Mouse (Mus musculus) neural tube, embryonic 13.5 days (tissue): ENCODE data around the gene Gmcl1. TPM values are rescaled to one million over a fixed set of nuclear protein-coding genes. Genes with fewer than 3 reads are reported as not detected.
A peak's percentile ranks its signal among the peaks of the same experiment; 100 is the strongest.

ENCODE experiments used
- ATAC-seq: fragments of 200-750 bp; cut with Nextera tagmentation; 2 replicates; pipeline ENCODE4 v1.8.0; 2017; ENCODE audit warnings: low read depth, mild to moderate bottlenecking, moderate TSS enrichment, moderate library complexity
- H3K27ac ChIP-seq: fragments of 300-500 bp; sonication (generic); replicated peaks from 2 replicates; pipeline ENCODE4 v1.5.1; 2015; ENCODE audit warnings: moderate library complexity, mild to moderate bottlenecking, inconsistent platforms
- H3K27me3 ChIP-seq: fragments of 300-500 bp; sonication (generic); 2 replicates; pipeline ENCODE4 v1.6.1; 2015; ENCODE audit warnings: mild to moderate bottlenecking, inconsistent platforms
- H3K36me3 ChIP-seq: fragments of 300-500 bp; sonication (generic); 2 replicates; pipeline ENCODE4 v1.6.1; 2015; ENCODE audit warnings: mild to moderate bottlenecking, inconsistent platforms
- H3K4me1 ChIP-seq: fragments of 300-500 bp; sonication (generic); replicated peaks from 2 replicates; pipeline ENCODE4 v1.6.1; 2015; ENCODE audit warnings: inconsistent platforms
- H3K4me2 ChIP-seq: fragments of 300-500 bp; sonication (generic); 2 replicates; pipeline ENCODE4 v1.6.1; 2015; ENCODE audit warnings: inconsistent platforms, mild to moderate bottlenecking, moderate library complexity
- H3K4me3 ChIP-seq: fragments of 300-500 bp; sonication (generic); 2 replicates; pipeline ENCODE4 v1.5.1; 2015; ENCODE audit warnings: mild to moderate bottlenecking, inconsistent platforms
- H3K9ac ChIP-seq: fragments of 300-500 bp; sonication (generic); 2 replicates; pipeline ENCODE4 v1.6.1; 2015; ENCODE audit warnings: moderate library complexity, mild to moderate bottlenecking, inconsistent platforms
- H3K9me3 ChIP-seq: fragments of 300-500 bp; sonication (generic); 2 replicates; pipeline ENCODE4 v1.6.1; 2016; ENCODE audit warnings: inconsistent platforms
- WGBS: fragments of 180-500 bp; shearing (Covaris S2); methylation state at CpG from one replicate; pipeline ENCODE4 v1.1.7; 2015; 5-methylcytosine and 5-hydroxymethylcytosine counted together
- polyA plus RNA-seq: library from polyadenylated mRNA; unstranded; fragments of >200 nt; fragmentation: Nextera tagmentation; extraction: Ambion mirVana; gene quantifications from 2 replicates; pipeline ENCODE4 v1.2.1, GENCODE M21; 2015

Gene Gmcl1
- polyA plus RNA-seq, 1 experiment from 2014 or later = 48.9 TPM

DNA sequence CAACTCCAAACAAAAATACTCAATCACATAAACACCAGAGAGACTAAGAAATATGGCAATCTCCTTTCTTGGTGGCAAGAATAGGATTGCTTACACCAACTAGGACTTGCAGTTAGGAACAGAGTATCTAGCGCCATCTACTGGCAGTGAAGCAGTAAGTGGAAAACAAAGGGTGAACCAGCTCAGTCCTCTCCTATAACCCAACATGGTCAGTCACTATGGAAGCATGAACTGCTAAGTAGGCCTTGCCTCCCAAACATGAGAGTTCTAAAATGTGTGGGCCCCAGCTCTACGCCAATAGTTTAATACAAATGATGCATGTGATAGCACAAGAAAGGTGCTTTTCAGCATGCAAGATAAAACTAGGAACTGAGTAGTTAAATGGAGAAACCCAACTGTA lies 62.3 kb downstream of the Gmcl1 start:
- WGBS = 19% methylated on average over 2 of the region's 2 CpGs
- H3K27me3 ChIP-seq = no peaks in the 10 kb centered on the region
- H3K4me1 ChIP-seq = peaks cover 30% of the 10 kb centered on the region
- H3K36me3 ChIP-seq = peaks cover 55% of the 10 kb centered on the region
- no peak for ATAC-seq
- no peak overlapping the region for H3K4me2 ChIP-seq
- H3K9ac ChIP-seq = 0 out of 2 replicates have a peak overlapping the region, but pooled peaks have one; percentile 10
- no peaks in the 10 kb centered on the region for H3K9me3 ChIP-seq
- no peak overlapping the region for H3K4me3 ChIP-seq
- H3K27ac ChIP-seq = 0 out of 2 replicates have a peak overlapping the region, but pooled peaks have one; percentile 1

DNA sequence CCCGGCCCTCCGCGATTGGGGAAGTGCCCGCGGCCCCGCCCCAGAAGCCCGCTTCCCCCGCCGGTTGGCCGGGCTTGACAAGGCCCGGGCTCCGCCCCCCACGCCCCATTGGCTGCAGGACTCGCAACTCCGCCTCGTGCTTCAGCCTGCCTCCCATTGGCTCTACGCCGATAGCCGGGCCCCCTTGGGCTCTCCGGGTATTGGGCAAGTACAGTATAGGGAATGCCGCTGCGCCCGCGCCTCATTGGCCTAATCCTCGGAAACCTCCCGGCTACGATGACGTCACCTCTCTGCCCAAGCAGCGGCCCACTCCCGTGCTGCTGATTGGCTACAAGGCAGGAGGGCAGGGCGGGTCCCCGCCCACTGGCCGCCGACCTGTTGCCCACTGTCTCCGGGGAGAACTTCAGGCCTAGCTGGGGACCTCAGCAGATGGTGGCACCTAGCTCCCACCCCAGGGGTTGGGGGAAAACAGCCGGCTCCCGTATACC lies 63.9 kb downstream of the Gmcl1 start:
- peak overlapping the region; percentile 76 for H3K4me2 ChIP-seq
- peak overlapping the region; percentile 70 for H3K27ac ChIP-seq
- peak overlapping the region; percentile 91 for H3K4me3 ChIP-seq
- H3K4me1 ChIP-seq = peaks cover 35% of the 10 kb centered on the region
- peaks cover 50% of the 10 kb centered on the region for H3K36me3 ChIP-seq
- ATAC-seq = peak; percentile 100
- H3K9ac ChIP-seq = peak overlapping the region; percentile 67
- H3K9me3 ChIP-seq = no peaks in the 10 kb centered on the region
- WGBS = under 1% methylated on average over 37 of the region's 37 CpGs
- no peaks in the 10 kb centered on the region for H3K27me3 ChIP-seq

DNA sequence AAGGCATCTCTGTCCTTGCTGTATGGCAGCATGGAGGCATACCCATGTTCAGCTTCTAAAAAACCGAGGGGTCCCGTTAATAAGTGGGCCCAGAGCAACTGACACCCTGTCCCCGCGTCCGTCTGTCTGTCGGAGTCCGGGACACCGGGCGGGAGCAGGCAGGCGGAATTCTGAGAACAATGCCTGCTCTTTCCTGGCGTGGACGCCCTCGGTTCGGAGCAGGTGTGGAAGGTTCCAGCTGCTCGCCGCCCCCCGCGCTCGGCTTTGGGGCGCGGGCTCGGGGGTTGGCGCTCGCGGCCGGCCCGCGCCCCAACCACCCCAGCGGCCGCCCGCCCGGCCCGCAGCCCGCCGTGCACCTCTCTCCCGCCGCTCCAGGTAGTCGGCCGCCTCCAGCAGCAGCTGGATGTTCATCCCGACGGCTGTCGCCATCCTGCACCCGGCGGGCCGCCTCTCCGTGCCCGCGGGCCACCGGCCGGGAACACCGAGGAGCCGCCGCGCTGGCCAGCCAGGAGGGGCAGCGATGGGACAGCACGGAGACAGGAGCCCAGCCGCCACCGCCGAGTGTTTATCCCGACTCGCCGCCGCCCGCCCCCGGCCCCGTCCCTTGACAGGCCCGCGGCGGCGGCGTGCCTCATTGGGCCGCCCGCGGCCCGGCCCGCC lies 64.5 kb downstream of the Gmcl1 start, which contains the start of gene Mxd1:
Gene Mxd1, minus strand, starts transcription at position 582 of the 660 bp plus-strand sequence.
- H3K9ac ChIP-seq = peak within 1 kb of the TSS; percentile 91
- peak within 1 kb of the TSS; percentile 80 for H3K27ac ChIP-seq
- H3K4me1 ChIP-seq = peaks cover 35% of the 10 kb centered on the region
- H3K4me2 ChIP-seq = peak within 1 kb of the TSS; percentile 93
- peak within 1 kb of the TSS; percentile 91 for H3K4me3 ChIP-seq
- ATAC-seq = peak; percentile 6; the same call in 1 of the 2 replicates
- under 1% methylated on average over 76 of the region's 76 CpGs for WGBS
- H3K9me3 ChIP-seq = no peaks in the 10 kb centered on the region
- no peaks in the 10 kb centered on the region for H3K27me3 ChIP-seq
- H3K36me3 ChIP-seq = peaks cover 50% of the 10 kb centered on the region

DNA sequence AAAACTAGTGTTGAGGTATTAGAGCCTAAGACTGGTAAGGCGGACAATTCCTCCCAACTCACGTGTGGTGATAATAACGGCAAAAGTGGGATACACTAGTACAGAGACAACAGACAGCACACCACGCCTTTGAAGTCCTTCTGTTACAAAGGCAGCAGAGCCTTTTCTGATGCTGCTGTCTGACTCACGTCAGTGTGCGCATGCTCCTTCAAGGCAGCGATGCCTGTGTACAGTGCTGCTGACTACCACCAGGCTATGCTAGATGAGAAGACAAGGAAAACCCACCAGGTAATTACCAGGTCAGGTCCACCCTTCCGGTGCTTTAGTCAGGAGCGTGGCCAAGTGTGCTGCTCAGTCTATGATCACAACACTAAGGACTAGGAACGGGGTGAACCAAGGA lies 66.1 kb downstream of the Gmcl1 start:
- H3K4me1 ChIP-seq = peaks cover 35% of the 10 kb centered on the region
- H3K4me2 ChIP-seq = peak overlapping the region; percentile 93
- 91% methylated on average over 10 of the region's 10 CpGs for WGBS
- H3K9ac ChIP-seq = 0 out of 2 replicates have a peak overlapping the region, but pooled peaks have one; percentile 31
- no peaks in the 10 kb centered on the region for H3K27me3 ChIP-seq
- no peak overlapping the region for H3K27ac ChIP-seq
- no peaks in the 10 kb centered on the region for H3K9me3 ChIP-seq
- no peak for ATAC-seq
- H3K36me3 ChIP-seq = peaks cover 49% of the 10 kb centered on the region
- H3K4me3 ChIP-seq = peak overlapping the region; percentile 91

DNA sequence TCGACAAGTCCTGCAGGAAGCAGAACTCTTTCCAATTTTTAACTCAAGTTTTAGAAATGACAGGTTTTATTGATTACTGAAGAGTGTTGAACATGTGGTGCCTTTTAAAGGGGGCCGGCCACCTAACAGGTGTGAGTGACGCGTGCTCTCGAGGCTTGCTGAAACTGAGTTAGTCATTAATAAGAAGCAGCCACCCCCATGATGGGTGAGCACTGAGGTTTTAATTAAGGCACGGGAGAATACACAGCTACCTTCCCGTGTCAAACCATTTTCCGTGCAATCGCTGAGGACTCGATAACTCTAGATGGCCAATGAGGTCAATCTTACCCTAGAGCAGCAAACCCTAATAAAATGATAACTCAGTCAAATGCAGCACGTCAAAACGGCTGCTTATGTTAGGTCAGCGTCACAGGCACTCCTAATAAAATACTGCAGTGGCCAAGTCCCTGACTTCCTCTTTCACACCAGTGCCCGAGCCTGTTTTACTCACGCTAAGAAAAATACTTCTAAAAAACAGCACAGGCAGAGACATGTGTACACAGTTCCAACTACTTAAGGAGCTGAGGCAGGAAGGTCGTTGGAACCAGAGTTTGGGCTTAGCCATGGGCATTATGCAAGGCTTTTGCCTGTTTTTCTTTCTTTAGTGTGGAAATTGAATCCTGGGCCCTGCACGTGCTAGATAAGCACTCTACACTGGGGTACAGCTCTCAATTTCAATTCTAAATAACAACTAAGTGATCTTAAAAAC lies 67.4 kb downstream of the Gmcl1 start:
- Histone ChIP-seq H3K27me3 (no peaks in the 10 kb centered on the region), H3K36me3 (peaks cover 56% of the 10 kb centered on the region), H3K4me3 (no peak overlapping the region), H3K4me2 (no peak overlapping the region), H3K27ac (no peak overlapping the region), H3K9me3 (no peaks in the 10 kb centered on the region), H3K9ac (0 out of 2 replicates have a peak overlapping the region, but pooled peaks have one; percentile 23), H3K4me1 (peaks cover 35% of the 10 kb centered on the region)
- WGBS = 86% methylated on average over 17 of the region's 17 CpGs
- no peak for ATAC-seq

DNA sequence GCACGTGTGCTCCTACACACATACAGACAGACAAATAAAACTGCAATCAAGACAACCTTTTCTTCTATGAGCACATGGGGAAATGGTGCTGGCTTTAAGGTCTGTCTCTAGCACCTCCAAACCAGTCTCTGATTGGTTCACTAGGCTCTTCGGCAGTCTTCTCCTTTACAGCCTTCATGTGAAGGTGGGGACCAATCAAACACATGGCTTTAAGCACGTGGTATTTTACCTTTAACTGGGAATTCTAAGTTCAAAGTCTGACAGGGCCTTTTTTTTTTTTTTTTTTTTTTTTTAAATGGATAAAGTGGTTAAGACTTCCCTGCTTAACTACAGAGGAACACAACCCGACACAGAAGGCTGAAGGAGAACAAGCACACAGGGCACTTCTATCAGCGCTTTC lies 68.1 kb downstream of the Gmcl1 start:
- no peak overlapping the region for H3K4me3 ChIP-seq
- ATAC-seq = no peak
- no peak overlapping the region for H3K9ac ChIP-seq
- H3K36me3 ChIP-seq = peaks cover 63% of the 10 kb centered on the region
- H3K4me2 ChIP-seq = no peak overlapping the region
- WGBS = 87% methylated on average over 5 of the region's 5 CpGs
- H3K9me3 ChIP-seq = no peaks in the 10 kb centered on the region
- no peak overlapping the region for H3K27ac ChIP-seq
- H3K4me1 ChIP-seq = peaks cover 35% of the 10 kb centered on the region
- no peaks in the 10 kb centered on the region for H3K27me3 ChIP-seq

DNA sequence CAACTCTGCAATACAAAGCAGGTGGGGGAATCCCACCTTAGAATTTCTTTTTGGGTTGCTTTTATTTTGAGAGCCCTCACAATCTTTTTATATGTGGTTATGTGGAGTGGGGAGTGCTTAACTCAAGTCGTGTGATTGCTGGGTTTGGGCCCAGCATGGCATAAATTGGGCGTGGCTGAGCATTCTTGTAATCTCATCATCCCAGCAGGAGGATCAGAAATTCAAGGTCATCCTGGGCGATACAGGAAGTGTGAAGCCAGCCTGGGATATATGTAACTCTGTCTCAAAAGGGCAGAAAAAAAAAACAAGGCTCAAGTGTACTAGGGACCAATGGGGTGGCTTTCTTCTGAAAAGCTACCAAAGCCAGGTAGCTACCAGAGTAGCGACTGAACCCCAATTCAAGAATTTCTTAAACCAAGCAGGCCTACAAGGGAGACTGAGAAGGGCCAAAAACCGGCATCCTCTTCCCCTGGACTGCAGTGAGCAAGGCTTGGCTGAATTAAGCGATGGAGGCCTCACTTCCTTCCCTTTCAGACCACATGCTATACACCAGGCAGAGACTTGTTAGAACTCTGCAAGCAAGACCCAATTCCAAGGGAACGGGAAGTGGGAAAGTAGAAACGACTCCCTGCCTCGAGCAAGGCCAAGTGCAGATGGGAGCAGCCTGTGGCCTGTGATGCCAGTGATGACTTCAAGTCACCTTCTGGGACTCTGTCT lies 72.9 kb downstream of the Gmcl1 start:
- Histone ChIP-seq H3K27me3 (no peaks in the 10 kb centered on the region), H3K9me3 (no peaks in the 10 kb centered on the region), H3K4me1 (0 out of 2 replicates have a peak, but pooled peaks cover 4% of the 10 kb centered on the region), H3K36me3 (peaks cover 86% of the 10 kb centered on the region), H3K9ac (no peak overlapping the region), H3K4me3 (no peak overlapping the region), H3K4me2 (no peak overlapping the region), H3K27ac (no peak overlapping the region)
- no peak for ATAC-seq
- WGBS = 81% methylated on average over 9 of the region's 9 CpGs

DNA sequence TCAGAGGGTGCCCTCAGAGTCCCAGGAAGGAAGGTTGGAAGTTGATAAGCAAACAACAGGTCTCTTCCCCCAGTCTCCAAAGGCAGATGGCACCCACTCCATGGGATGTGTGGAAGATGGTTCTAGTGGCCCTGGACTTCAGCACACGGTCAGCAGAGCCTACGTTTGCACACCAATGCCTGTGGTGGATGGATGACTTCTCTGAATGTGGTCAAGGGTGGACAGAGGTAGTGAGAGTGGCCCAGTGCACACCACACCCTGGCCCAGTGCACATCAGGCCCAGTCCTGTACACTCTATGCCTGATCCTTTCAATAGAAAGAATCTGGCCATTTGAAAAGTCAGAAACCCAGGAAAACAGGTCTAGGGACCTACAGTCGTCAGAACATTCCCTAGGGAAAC lies 74.7 kb downstream of the Gmcl1 start:
- Histone ChIP-seq H3K4me2 (no peak overlapping the region), H3K4me1 (no peaks in the 10 kb centered on the region), H3K27me3 (no peaks in the 10 kb centered on the region), H3K4me3 (no peak overlapping the region), H3K9me3 (no peaks in the 10 kb centered on the region), H3K9ac (no peak overlapping the region), H3K27ac (no peak overlapping the region), H3K36me3 (peaks cover 80% of the 10 kb centered on the region)
- 83% methylated on average over 3 of the region's 3 CpGs for WGBS
- no peak for ATAC-seq

DNA sequence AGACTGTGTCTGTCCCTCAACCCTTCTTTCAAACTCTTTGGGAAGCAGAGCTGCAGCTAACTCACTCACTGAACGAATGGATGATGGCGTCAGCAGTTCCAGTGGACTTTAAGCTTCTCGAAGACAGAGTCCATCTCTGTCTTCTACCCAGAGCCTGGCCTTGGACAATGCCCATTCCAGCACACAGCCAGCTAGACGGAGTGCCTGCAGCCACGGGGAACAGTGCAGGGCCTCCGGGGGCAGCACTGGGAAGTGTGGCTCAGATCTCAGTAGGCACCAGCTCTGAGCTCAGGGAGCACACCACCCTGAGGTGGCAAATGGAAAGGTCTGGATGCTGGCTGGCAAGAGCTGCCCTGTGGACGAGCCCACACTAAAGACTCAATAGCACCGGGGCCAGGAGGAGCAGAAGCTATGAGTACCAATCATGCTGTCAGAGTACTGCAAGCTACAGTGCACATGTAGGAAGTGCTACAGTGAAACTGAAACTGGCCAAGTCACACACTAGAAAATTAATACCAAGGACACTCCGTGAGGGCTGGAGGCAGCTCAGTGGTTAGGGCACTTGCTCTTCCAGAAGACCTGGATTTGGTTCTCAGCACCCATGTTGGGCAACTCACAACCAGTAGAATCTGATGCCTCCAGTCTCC lies 78.8 kb downstream of the Gmcl1 start:
- Histone ChIP-seq H3K4me1 (no peaks in the 10 kb centered on the region), H3K9me3 (no peaks in the 10 kb centered on the region), H3K27ac (no peak overlapping the region), H3K27me3 (no peaks in the 10 kb centered on the region), H3K36me3 (peaks cover 78% of the 10 kb centered on the region), H3K4me3 (no peak overlapping the region), H3K4me2 (no peak overlapping the region), H3K9ac (no peak overlapping the region)
- ATAC-seq = no peak
- 79% methylated on average over 9 of the region's 9 CpGs for WGBS

DNA sequence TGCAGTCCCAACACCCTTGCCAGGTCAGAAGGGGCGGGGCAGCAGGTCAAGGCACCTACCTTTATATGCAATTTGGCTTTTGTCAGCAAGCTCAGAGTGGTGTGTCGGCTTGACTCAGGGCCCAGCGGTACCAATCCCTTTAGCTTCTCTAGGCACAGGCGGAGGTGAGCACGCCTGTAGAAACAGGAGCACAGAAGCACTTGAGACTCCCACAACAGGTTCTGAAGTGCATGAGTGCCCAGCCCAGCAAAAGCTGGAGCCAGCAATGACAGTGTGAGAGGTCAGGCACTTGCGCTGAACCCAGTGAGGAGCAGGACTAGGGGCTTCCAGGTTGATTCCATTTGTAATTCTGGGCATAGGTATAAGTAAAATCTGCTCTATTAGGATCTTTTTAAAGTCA lies 80.2 kb downstream of the Gmcl1 start:
- H3K27ac ChIP-seq = no peak overlapping the region
- H3K9ac ChIP-seq = no peak overlapping the region
- no peaks in the 10 kb centered on the region for H3K9me3 ChIP-seq
- H3K36me3 ChIP-seq = peaks cover 78% of the 10 kb centered on the region
- no peaks in the 10 kb centered on the region for H3K4me1 ChIP-seq
- 96% methylated on average over 6 of the region's 6 CpGs for WGBS
- no peak overlapping the region for H3K4me3 ChIP-seq
- no peak overlapping the region for H3K4me2 ChIP-seq
- no peak for ATAC-seq
- H3K27me3 ChIP-seq = no peaks in the 10 kb centered on the region

DNA sequence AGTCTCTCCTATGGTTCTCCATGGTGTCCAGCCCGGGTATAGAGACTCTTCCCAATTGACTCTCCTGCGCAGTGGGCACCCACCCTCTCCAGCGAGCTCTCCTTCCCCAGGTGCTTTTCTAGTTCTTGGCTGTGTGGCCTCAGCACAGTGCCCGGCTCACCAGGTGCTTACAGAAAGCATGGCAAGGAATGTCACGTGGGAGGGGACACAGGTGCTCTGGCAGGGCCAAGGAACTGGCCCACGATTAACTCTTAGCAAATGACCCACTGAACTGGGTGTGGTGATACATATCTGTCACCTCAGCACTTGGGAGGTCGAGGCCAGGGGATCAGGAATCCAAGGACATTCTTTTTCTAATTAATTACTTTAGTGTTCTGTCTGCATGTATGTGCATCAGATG lies 87.0 kb downstream of the Gmcl1 start:
- no peak for ATAC-seq
- Histone ChIP-seq H3K4me2 (no peak overlapping the region), H3K27me3 (no peaks in the 10 kb centered on the region), H3K4me1 (no peaks in the 10 kb centered on the region), H3K27ac (no peak overlapping the region), H3K36me3 (peaks cover 33% of the 10 kb centered on the region), H3K9ac (no peak overlapping the region), H3K9me3 (no peaks in the 10 kb centered on the region), H3K4me3 (no peak overlapping the region)
- 82% methylated on average over 7 of the region's 7 CpGs for WGBS
